Mouse (Mus musculus): ENCODE measurements around the gene Gm9767. TPM values are rescaled to one million over a fixed set of nuclear protein-coding genes. Genes with fewer than 3 reads are reported as not detected.

Gm9767 gene
- 0.51 and 0.75 TPM in 2 replicates for polyA plus RNA-seq (2015; fragmentation: Nextera tagmentation; extraction: Ambion mirVana)

- under 1% methylated on average over 52 of the region's 52 CpGs for WGBS
- H3K27me3 ChIP-seq (replicated peaks): 0 out of 2 replicates have a peak, but pooled peaks cover 6% of the 10 kb centered on the region
- H3K9ac ChIP-seq: peak within 1 kb of the TSS; percentile 50
- H3K4me3 ChIP-seq (replicated peaks): peak within 1 kb of the TSS; percentile 66
- peak; percentile 50; the same call in 1 of the 2 replicates for ATAC-seq (ENCODE audit: insufficient read depth, low FRiP score, low read depth)
- H3K9me3 ChIP-seq: no peaks in the 10 kb centered on the region
- H3K36me3 ChIP-seq: no peaks in the 10 kb centered on the region
- H3K27ac ChIP-seq: peak within 1 kb of the TSS; percentile 52; the same call in 1 of the 2 replicates
- peak within 1 kb of the TSS; percentile 89 for H3K4me2 ChIP-seq
- peaks cover 7% of the 10 kb centered on the region; the same call in 1 of the 2 replicates for H3K4me1 ChIP-seq
Observed at GRCm38 (mm10) chr10:26077671-26078481, at the start of gene Gm9767. Gm9767 (plus strand) TSS chr10:26078255.

GRCm38 (mm10) chr10:26034931-26035330, 43.1 kb upstream of the Gm9767 start:
- H3K27ac ChIP-seq: no peak overlapping the region
- H3K4me1 ChIP-seq: no peaks in the 10 kb centered on the region
- no peak overlapping the region for H3K4me3 ChIP-seq (replicated peaks)
- ATAC-seq (ENCODE audit: insufficient read depth, low FRiP score, low read depth): no peak
- H3K4me2 ChIP-seq: no peak overlapping the region
- 71% methylated on average over 5 of the region's 5 CpGs for WGBS
- no peaks in the 10 kb centered on the region for H3K9me3 ChIP-seq
- no peaks in the 10 kb centered on the region for H3K36me3 ChIP-seq
- H3K9ac ChIP-seq: no peak overlapping the region
- H3K27me3 ChIP-seq (replicated peaks): no peaks in the 10 kb centered on the region

DNA sequence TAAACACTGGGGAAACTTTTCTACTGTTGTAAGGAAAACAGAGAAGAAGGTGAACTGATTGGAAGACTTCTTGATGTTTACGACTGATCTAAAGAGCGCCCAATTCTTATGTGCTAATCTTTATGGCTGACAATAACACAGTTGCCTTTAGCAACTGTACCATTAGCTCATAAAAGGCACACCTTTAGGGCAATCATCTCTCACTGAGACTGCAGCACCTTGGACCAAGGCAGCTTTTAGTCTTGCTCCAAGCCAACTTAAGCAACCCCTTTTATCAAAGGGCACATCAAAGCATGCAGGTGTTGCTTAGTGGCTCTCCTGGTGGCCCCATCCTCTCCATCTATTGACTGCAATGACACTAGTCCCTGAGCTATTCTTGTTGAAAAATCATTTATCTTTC, 26.9 kb upstream of the Gm9767 start:
- Histone ChIP-seq H3K4me2 (no peak overlapping the region), H3K27ac (no peak overlapping the region), H3K4me1 (no peaks in the 10 kb centered on the region), H3K4me3 (replicated peaks) (no peak overlapping the region), H3K36me3 (no peaks in the 10 kb centered on the region), H3K9ac (no peak overlapping the region), H3K27me3 (replicated peaks) (no peaks in the 10 kb centered on the region), H3K9me3 (no peaks in the 10 kb centered on the region)
- WGBS: 87% methylated on average over 2 of the region's 2 CpGs
- ATAC-seq (ENCODE audit: insufficient read depth, low FRiP score, low read depth): no peak

GRCm38 (mm10) chr10:26059662-26060307, 18.3 kb upstream of the Gm9767 start:
- no peak for ATAC-seq (ENCODE audit: insufficient read depth, low FRiP score, low read depth)

GRCm38 (mm10) chr10:26063071-26063470, 15.0 kb upstream of the Gm9767 start:
- H3K4me1 ChIP-seq: no peaks in the 10 kb centered on the region
- WGBS: 86% methylated on average over 4 of the region's 4 CpGs
- no peak overlapping the region for H3K9ac ChIP-seq
- H3K36me3 ChIP-seq: 0 out of 2 replicates have a peak, but pooled peaks cover under 1% of the 10 kb centered on the region
- no peak overlapping the region for H3K27ac ChIP-seq
- no peak overlapping the region for H3K4me2 ChIP-seq
- no peak for ATAC-seq (ENCODE audit: insufficient read depth, low FRiP score, low read depth)
- H3K4me3 ChIP-seq (replicated peaks): no peak overlapping the region
- H3K9me3 ChIP-seq: no peaks in the 10 kb centered on the region
- no peaks in the 10 kb centered on the region for H3K27me3 ChIP-seq (replicated peaks)

More at GRCm38 (mm10) chr10:26059662-26060307, 18.3 kb upstream of the Gm9767 start:
- Histone ChIP-seq H3K27me3 (replicated peaks) (no peaks in the 10 kb centered on the region), H3K4me2 (no peak overlapping the region), H3K27ac (no peak overlapping the region), H3K9me3 (no peaks in the 10 kb centered on the region), H3K4me3 (replicated peaks) (no peak overlapping the region), H3K36me3 (no peaks in the 10 kb centered on the region), H3K9ac (no peak overlapping the region), H3K4me1 (no peaks in the 10 kb centered on the region)
- 89% methylated on average over 3 of the region's 3 CpGs for WGBS

DNA sequence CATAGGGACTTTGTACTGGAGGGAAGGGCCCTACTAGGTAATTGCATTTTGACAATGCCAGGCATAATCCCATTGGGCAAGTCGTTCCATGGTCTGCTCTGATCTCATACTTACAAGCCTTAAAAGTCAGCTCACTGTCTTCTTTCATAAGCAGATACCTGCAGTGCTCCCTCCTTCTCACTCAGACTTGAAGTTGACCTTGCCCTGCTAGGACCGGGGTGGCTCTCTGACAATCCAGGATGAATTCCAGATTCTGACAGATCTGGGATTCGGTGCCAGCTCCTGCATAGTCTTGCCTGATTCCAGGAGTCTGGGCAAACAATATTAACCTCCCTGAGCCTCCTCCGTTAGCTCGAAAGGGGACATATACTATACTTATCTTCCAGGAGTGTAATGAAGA, 6.1 kb upstream of the Gm9767 start:
- no peaks in the 10 kb centered on the region for H3K9me3 ChIP-seq
- H3K4me2 ChIP-seq: no peak overlapping the region
- no peaks in the 10 kb centered on the region for H3K27me3 ChIP-seq (replicated peaks)
- H3K4me3 ChIP-seq (replicated peaks): no peak overlapping the region
- H3K9ac ChIP-seq: no peak overlapping the region
- 0 out of 2 replicates have a peak, but pooled peaks cover 6% of the 10 kb centered on the region for H3K36me3 ChIP-seq
- no peaks in the 10 kb centered on the region for H3K4me1 ChIP-seq
- WGBS: 74% methylated on average over 5 of the region's 5 CpGs
- ATAC-seq (ENCODE audit: insufficient read depth, low FRiP score, low read depth): no peak
- no peak overlapping the region for H3K27ac ChIP-seq

- H3K4me3 ChIP-seq (replicated peaks): peak overlapping the region; percentile 66
- peak overlapping the region; percentile 24 for H3K4me2 ChIP-seq
- no peak for ATAC-seq (ENCODE audit: insufficient read depth, low FRiP score, low read depth)
- no peak overlapping the region for H3K27ac ChIP-seq
- 61% methylated on average over 9 of the region's 9 CpGs for WGBS
- H3K27me3 ChIP-seq (replicated peaks): 0 out of 2 replicates have a peak, but pooled peaks cover 6% of the 10 kb centered on the region
- H3K4me1 ChIP-seq: peaks cover 7% of the 10 kb centered on the region; the same call in 1 of the 2 replicates
- H3K9me3 ChIP-seq: no peaks in the 10 kb centered on the region
- no peaks in the 10 kb centered on the region for H3K36me3 ChIP-seq
- H3K9ac ChIP-seq: no peak overlapping the region
Observed at GRCm38 (mm10) chr10:26076949-26077348, 1.1 kb upstream of the Gm9767 start.

GRCm38 (mm10) chr10:26078521-26079142, 577 bp downstream of the Gm9767 start, which contains the start of gene Tmem200a:
Tmem200a (minus strand) TSS chr10:26079052.
- peak within 1 kb of the TSS; percentile 66 for H3K4me3 ChIP-seq (replicated peaks)
- no peaks in the 10 kb centered on the region for H3K36me3 ChIP-seq
- H3K27me3 ChIP-seq (replicated peaks): 0 out of 2 replicates have a peak, but pooled peaks cover 6% of the 10 kb centered on the region
- no peaks in the 10 kb centered on the region for H3K9me3 ChIP-seq
- peak within 1 kb of the TSS; percentile 52; the same call in 1 of the 2 replicates for H3K27ac ChIP-seq
- peak within 1 kb of the TSS; percentile 89 for H3K4me2 ChIP-seq
- WGBS: under 1% methylated on average over 45 of the region's 46 CpGs
- H3K4me1 ChIP-seq: peaks cover 7% of the 10 kb centered on the region; the same call in 1 of the 2 replicates
- H3K9ac ChIP-seq: peak within 1 kb of the TSS; percentile 50
- peak; percentile 52; the same call in 1 of the 2 replicates for ATAC-seq (ENCODE audit: insufficient read depth, low FRiP score, low read depth)

DNA sequence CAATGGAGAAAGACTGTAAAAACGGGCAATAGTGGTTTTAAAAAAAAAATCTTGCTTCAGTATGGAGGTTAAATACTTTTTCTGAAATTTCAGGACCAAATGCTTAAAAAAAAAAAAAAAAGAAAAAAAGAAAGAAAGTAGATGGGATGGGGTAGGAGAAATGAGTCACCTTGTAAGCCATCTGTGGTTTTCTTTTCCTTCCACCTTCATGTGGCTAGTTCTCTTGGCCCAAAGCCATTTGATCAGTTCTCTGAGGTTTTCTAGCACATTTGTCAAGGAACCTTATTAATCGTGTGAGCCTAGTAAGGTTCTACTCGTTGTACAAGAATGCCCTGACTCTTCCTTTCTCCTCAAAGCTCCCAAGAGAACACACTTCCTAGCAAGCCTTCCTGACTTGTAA, 1.6 kb downstream of the Gm9767 start:
- Histone ChIP-seq H3K9me3 (no peaks in the 10 kb centered on the region), H3K27me3 (replicated peaks) (0 out of 2 replicates have a peak, but pooled peaks cover 6% of the 10 kb centered on the region), H3K27ac (no peak overlapping the region), H3K36me3 (no peaks in the 10 kb centered on the region), H3K4me1 (peaks cover 7% of the 10 kb centered on the region; the same call in 1 of the 2 replicates), H3K9ac (no peak overlapping the region), H3K4me2 (no peak overlapping the region), H3K4me3 (replicated peaks) (no peak overlapping the region)
- WGBS: 70% methylated on average over 3 of the region's 3 CpGs
- ATAC-seq (ENCODE audit: insufficient read depth, low FRiP score, low read depth): no peak

GRCm38 (mm10) chr10:26082081-26082480, 4.0 kb downstream of the Gm9767 start:
- 0 out of 2 replicates have a peak, but pooled peaks cover 6% of the 10 kb centered on the region for H3K27me3 ChIP-seq (replicated peaks)

GRCm38 (mm10) chr10:26103330-26103982, 25.4 kb downstream of the Gm9767 start:
- no peaks in the 10 kb centered on the region for H3K27me3 ChIP-seq (replicated peaks)
- H3K27ac ChIP-seq: no peak overlapping the region
- no peak overlapping the region for H3K4me3 ChIP-seq (replicated peaks)
- no peaks in the 10 kb centered on the region for H3K4me1 ChIP-seq
- no peaks in the 10 kb centered on the region for H3K36me3 ChIP-seq
- no peak overlapping the region for H3K4me2 ChIP-seq
- 78% methylated on average over 3 of the region's 3 CpGs for WGBS
- ATAC-seq (ENCODE audit: insufficient read depth, low FRiP score, low read depth): no peak
- H3K9me3 ChIP-seq: no peaks in the 10 kb centered on the region
- H3K9ac ChIP-seq: no peak overlapping the region

More at GRCm38 (mm10) chr10:26082081-26082480, 4.0 kb downstream of the Gm9767 start:
- H3K4me2 ChIP-seq: no peak overlapping the region
- no peaks in the 10 kb centered on the region for H3K9me3 ChIP-seq
- 70% methylated on average over 4 of the region's 4 CpGs for WGBS
- ATAC-seq (ENCODE audit: insufficient read depth, low FRiP score, low read depth): no peak
- H3K4me1 ChIP-seq: peaks cover 7% of the 10 kb centered on the region; the same call in 1 of the 2 replicates
- no peak overlapping the region for H3K4me3 ChIP-seq (replicated peaks)
- H3K27ac ChIP-seq: no peak overlapping the region
- no peaks in the 10 kb centered on the region for H3K36me3 ChIP-seq
- no peak overlapping the region for H3K9ac ChIP-seq
